Mouse (Mus musculus): ENCODE results near the gene Tsr1. TPM values are rescaled to one million over a fixed set of nuclear protein-coding genes. Genes with fewer than 3 reads are reported as not detected.

Gene Tsr1
- polyA plus RNA-seq, 2 experiments: 17.9 to 26.3 TPM

- under 1% methylated on average over 66 of the region's 88 CpGs for WGBS (ENCODE audit: insufficient replicate concordance)
- no peaks in the 10 kb centered on the region for H3K27me3 ChIP-seq (ENCODE audit: control insufficient read depth, insufficient read depth, low read length)
- peak within 1 kb of the TSS; percentile 85 to 94 for H3K4me3 ChIP-seq (ENCODE audit: insufficient read depth in 1 of 2, low read depth in 2 of 2, low read length in 2 of 2)
- H3K4me2 ChIP-seq (ENCODE audit: low read depth): peak within 1 kb of the TSS; percentile 83
- H3K4me1 ChIP-seq (replicated peaks; ENCODE audit: control insufficient read depth in 2 of 2, insufficient read depth in 2 of 2, low read length in 1 of 2): peaks cover 5 to 14% of the 10 kb centered on the region in 2 experiments
- DNase-seq (ENCODE audit: low read depth in 3 of 3, low spot score in 3 of 3): peak; percentile 93 to 94 (median 94)
- no peaks in the 10 kb centered on the region for H3K9me3 ChIP-seq (ENCODE audit: control insufficient read depth, low read length)
- no peaks in the 10 kb centered on the region; the same call in 1 of the 2 replicates for H3K36me3 ChIP-seq (replicated peaks; ENCODE audit: control insufficient read depth, insufficient read depth, low read depth)
- TF ChIP-seq EP300 (IDR thresholded peaks at IDR 0.05; ENCODE audit: low read depth): no peak
- peak; percentile 19; the same call in 1 of the 2 replicates for TF ChIP-seq CTCF (IDR thresholded peaks at IDR 0.05; ENCODE audit: low read depth)
- peak within 1 kb of the TSS; percentile 83 for H3K9ac ChIP-seq (replicated peaks)
- peak within 1 kb of the TSS; percentile 85 for H3K27ac ChIP-seq
- ATAC-seq (ENCODE audit: insufficient read depth): peak; percentile 95
These were observed 27.9 kb downstream of the Tsr1 start, which contains the start of the genes Smg6 and Srr for GRCm38 (mm10) chr11:74925577-74926387. Gene Smg6, plus strand, starts transcription at chr11:74925823. Gene Srr, minus strand, starts transcription at chr11:74925948.

GRCm38 (mm10) chr11:74926388-74927005 lies 28.6 kb downstream of the Tsr1 start:
- no peaks in the 10 kb centered on the region for H3K9me3 ChIP-seq (ENCODE audit: control insufficient read depth, low read length)
- peak overlapping the region; percentile 83 for H3K9ac ChIP-seq (replicated peaks)
- peak overlapping the region; percentile 85 to 87 for H3K4me3 ChIP-seq (ENCODE audit: insufficient read depth in 1 of 2, low read depth in 2 of 2, low read length in 2 of 2)
- peak overlapping the region; percentile 85 for H3K27ac ChIP-seq
- H3K27me3 ChIP-seq (ENCODE audit: control insufficient read depth, insufficient read depth, low read length): no peaks in the 10 kb centered on the region
- ATAC-seq (ENCODE audit: insufficient read depth) (no peak; the same call in 1 of the 2 replicates), DNase-seq (ENCODE audit: low read depth in 3 of 3, low spot score in 3 of 3) (peak; percentile 47 to 70 (median 64))
- TF ChIP-seq CTCF (IDR thresholded peaks at IDR 0.05; ENCODE audit: low read depth): no peak
- H3K4me2 ChIP-seq (ENCODE audit: low read depth): peak overlapping the region; percentile 83
- 2% methylated on average over 11 of the region's 11 CpGs for WGBS (ENCODE audit: insufficient replicate concordance)
- no peaks in the 10 kb centered on the region; the same call in 1 of the 2 replicates for H3K36me3 ChIP-seq (replicated peaks; ENCODE audit: control insufficient read depth, insufficient read depth, low read depth)
- peaks cover 5 to 14% of the 10 kb centered on the region in 2 experiments for H3K4me1 ChIP-seq (replicated peaks; ENCODE audit: control insufficient read depth in 2 of 2, insufficient read depth in 2 of 2, low read length in 1 of 2)

GRCm38 (mm10) chr11:74927236-74927725 lies 29.4 kb downstream of the Tsr1 start:
- peak overlapping the region; percentile 83 for H3K4me2 ChIP-seq (ENCODE audit: low read depth)
- ATAC-seq (ENCODE audit: insufficient read depth): no peak
- no peaks in the 10 kb centered on the region for H3K27me3 ChIP-seq (ENCODE audit: control insufficient read depth, insufficient read depth, low read length)
- WGBS (ENCODE audit: insufficient replicate concordance): 74% methylated on average over 2 of the region's 2 CpGs
- no peaks in the 10 kb centered on the region for H3K9me3 ChIP-seq (ENCODE audit: control insufficient read depth, low read length)
- no peak for TF ChIP-seq EP300 (IDR thresholded peaks at IDR 0.05; ENCODE audit: low read depth)
- TF ChIP-seq CTCF (IDR thresholded peaks at IDR 0.05; ENCODE audit: low read depth): no peak
- peak overlapping the region; percentile 83 for H3K9ac ChIP-seq (replicated peaks)
- H3K4me1 ChIP-seq (replicated peaks; ENCODE audit: control insufficient read depth in 2 of 2, insufficient read depth in 2 of 2, low read length in 1 of 2): peaks cover 5 to 14% of the 10 kb centered on the region in 2 experiments
- H3K27ac ChIP-seq: peak overlapping the region; percentile 25
- no peaks in the 10 kb centered on the region; the same call in 1 of the 2 replicates for H3K36me3 ChIP-seq (replicated peaks; ENCODE audit: control insufficient read depth, insufficient read depth, low read depth)
- peak overlapping the region in 1 of 2 experiments; percentile 85; a peak in 2 of 4 replicates for H3K4me3 ChIP-seq (ENCODE audit: insufficient read depth in 1 of 2, low read depth in 2 of 2, low read length in 2 of 2)
- no peak for DNase-seq (ENCODE audit: low read depth in 3 of 3, low spot score in 3 of 3)

GRCm38 (mm10) chr11:74929111-74929510 lies 31.2 kb downstream of the Tsr1 start:
- Histone ChIP-seq H3K9me3 (ENCODE audit: control insufficient read depth, low read length) (no peaks in the 10 kb centered on the region), H3K36me3 (replicated peaks; ENCODE audit: control insufficient read depth, insufficient read depth, low read depth) (peaks cover 4% of the 10 kb centered on the region), H3K4me2 (ENCODE audit: low read depth) (no peak overlapping the region), H3K27me3 (ENCODE audit: control insufficient read depth, insufficient read depth, low read length) (no peaks in the 10 kb centered on the region), H3K4me3 (ENCODE audit: insufficient read depth in 1 of 2, low read depth in 2 of 2, low read length in 2 of 2) (no peak overlapping the region), H3K9ac (replicated peaks) (no peak overlapping the region), H3K4me1 (replicated peaks; ENCODE audit: control insufficient read depth in 2 of 2, insufficient read depth in 2 of 2, low read length in 1 of 2) (peaks cover 5 to 14% of the 10 kb centered on the region in 2 experiments), H3K27ac (no peak overlapping the region)
- ATAC-seq (ENCODE audit: insufficient read depth) (no peak), DNase-seq (ENCODE audit: low read depth in 3 of 3, low spot score in 3 of 3) (no peak)
- TF ChIP-seq EP300 (IDR thresholded peaks at IDR 0.05; ENCODE audit: low read depth) (no peak), CTCF (IDR thresholded peaks at IDR 0.05; ENCODE audit: low read depth) (no peak)
- 78% methylated on average over 4 of the region's 4 CpGs for WGBS (ENCODE audit: insufficient replicate concordance)

GRCm38 (mm10) chr11:74930391-74930790 lies 32.5 kb downstream of the Tsr1 start:
- TF ChIP-seq CTCF (IDR thresholded peaks at IDR 0.05; ENCODE audit: low read depth) (no peak), EP300 (IDR thresholded peaks at IDR 0.05; ENCODE audit: low read depth) (no peak)
- no peak for DNase-seq (ENCODE audit: low read depth in 3 of 3, low spot score in 3 of 3)
- no peaks in the 10 kb centered on the region for H3K9me3 ChIP-seq (ENCODE audit: control insufficient read depth, low read length)
- H3K9ac ChIP-seq (replicated peaks): no peak overlapping the region
- H3K4me3 ChIP-seq (ENCODE audit: insufficient read depth in 1 of 2, low read depth in 2 of 2, low read length in 2 of 2): no peak overlapping the region
- H3K4me2 ChIP-seq (ENCODE audit: low read depth): no peak overlapping the region
- H3K36me3 ChIP-seq (replicated peaks; ENCODE audit: control insufficient read depth, insufficient read depth, low read depth): peaks cover 8% of the 10 kb centered on the region
- WGBS (ENCODE audit: insufficient replicate concordance): 84% methylated on average over 7 of the region's 7 CpGs
- H3K4me1 ChIP-seq (replicated peaks; ENCODE audit: control insufficient read depth in 2 of 2, insufficient read depth in 2 of 2, low read length in 1 of 2): peaks cover 5 to 7% of the 10 kb centered on the region in 2 experiments
- no peaks in the 10 kb centered on the region for H3K27me3 ChIP-seq (ENCODE audit: control insufficient read depth, insufficient read depth, low read length)
- H3K27ac ChIP-seq: no peak overlapping the region
- no peak for ATAC-seq (ENCODE audit: insufficient read depth)

All from liver, embryonic 14.5 days (tissue).